Mouse (Mus musculus) macrophage (primary cell): ENCODE results near the gene Arid1b. TPM values are rescaled to one million over a fixed set of nuclear protein-coding genes. Genes with fewer than 3 reads are reported as not detected.

Experiments used
- H3K27ac ChIP-seq: fragments of 350-480 bp; formaldehyde crosslinking; 2 replicates; pipeline ENCODE4 v1.9.0; 2021
- H3K36me3 ChIP-seq: fragments of 350-480 bp; formaldehyde crosslinking; 2 replicates; pipeline ENCODE4 v1.9.0; 2021; ENCODE audit errors: inconsistent target
- H3K4me3 ChIP-seq: fragments of 350-480 bp; formaldehyde crosslinking; 2 replicates; pipeline ENCODE4 v1.9.0; 2021; ENCODE audit errors: inconsistent target
- H3K79me2 ChIP-seq: fragments of 350-480 bp; formaldehyde crosslinking; 2 replicates; pipeline ENCODE4 v1.9.0; 2021; ENCODE audit errors: inconsistent target
- WGBS: methylation state at CpG from one replicate; pipeline ENCODE4 v1.1.7; 2026; ENCODE audit warnings: inconsistent platforms; ENCODE audit not compliant: missing documents; 5-methylcytosine and 5-hydroxymethylcytosine counted together
- polyA plus RNA-seq: library from polyadenylated mRNA; stranded (reverse); fragments of 250-400 nt; gene quantifications from 3 replicates; pipeline ENCODE4 v1.2.4, GENCODE M21; 2018; ENCODE audit warnings: inconsistent platforms

The Arid1b gene
- polyA plus RNA-seq, 1 experiment from 2014 or later, result 20.1 TPM

- WGBS, result 62% methylated on average over 2 of the region's 2 CpGs
- no peak overlapping the region for H3K4me3 ChIP-seq
- H3K36me3 ChIP-seq, result no peaks in the 10 kb centered on the region
- no peak overlapping the region for H3K27ac ChIP-seq
- peaks cover 91% of the 10 kb centered on the region for H3K79me2 ChIP-seq
Measured at GRCm38 (mm10) chr17:5153461-5153860, 159.3 kb downstream of the Arid1b start.

- H3K27ac ChIP-seq, result no peak overlapping the region
- no peaks in the 10 kb centered on the region for H3K36me3 ChIP-seq
- WGBS, result 85% methylated on average over 6 of the region's 6 CpGs
- H3K4me3 ChIP-seq, result no peak overlapping the region
- peaks cover 87% of the 10 kb centered on the region for H3K79me2 ChIP-seq
Measured at GRCm38 (mm10) chr17:5154322-5154721, 160.2 kb downstream of the Arid1b start.

- Histone ChIP-seq H3K4me3 (no peak overlapping the region), H3K79me2 (peaks cover 85% of the 10 kb centered on the region), H3K27ac (no peak overlapping the region), H3K36me3 (no peaks in the 10 kb centered on the region)
- WGBS, result 86% methylated on average over 7 of the region's 7 CpGs
Measured at GRCm38 (mm10) chr17:5157609-5158008, 163.5 kb downstream of the Arid1b start.

- WGBS, result 100% methylated on average over 2 of the region's 2 CpGs
- H3K27ac ChIP-seq, result no peak overlapping the region
- H3K79me2 ChIP-seq, result peaks cover 87% of the 10 kb centered on the region; the same call in 1 of the 2 replicates
- no peak overlapping the region for H3K4me3 ChIP-seq
- H3K36me3 ChIP-seq, result no peaks in the 10 kb centered on the region
Measured at GRCm38 (mm10) chr17:5162525-5162924, 168.4 kb downstream of the Arid1b start.

- no peak overlapping the region for H3K27ac ChIP-seq
- 95% methylated on average over 7 of the region's 7 CpGs for WGBS
- no peak overlapping the region for H3K4me3 ChIP-seq
- peaks cover 87% of the 10 kb centered on the region; the same call in 1 of the 2 replicates for H3K79me2 ChIP-seq
- no peaks in the 10 kb centered on the region for H3K36me3 ChIP-seq
Measured at GRCm38 (mm10) chr17:5163251-5163826, 169.2 kb downstream of the Arid1b start.

- no peak overlapping the region for H3K27ac ChIP-seq
- WGBS, result 86% methylated on average over 4 of the region's 4 CpGs
- no peak overlapping the region for H3K4me3 ChIP-seq
- peaks cover 96% of the 10 kb centered on the region; the same call in 1 of the 2 replicates for H3K79me2 ChIP-seq
- no peaks in the 10 kb centered on the region for H3K36me3 ChIP-seq
Measured at GRCm38 (mm10) chr17:5164794-5165193, 170.7 kb downstream of the Arid1b start.

GRCm38 (mm10) chr17:5165201-5165825 lies 171.2 kb downstream of the Arid1b start:
- Histone ChIP-seq H3K79me2 (peaks cover 96% of the 10 kb centered on the region; the same call in 1 of the 2 replicates), H3K4me3 (no peak overlapping the region), H3K27ac (no peak overlapping the region), H3K36me3 (no peaks in the 10 kb centered on the region)
- 67% methylated on average over 15 of the region's 15 CpGs for WGBS

- H3K27ac ChIP-seq, result no peak overlapping the region
- WGBS, result 90% methylated on average over 4 of the region's 4 CpGs
- peaks cover 99% of the 10 kb centered on the region; the same call in 1 of the 2 replicates for H3K79me2 ChIP-seq
- no peaks in the 10 kb centered on the region for H3K36me3 ChIP-seq
- H3K4me3 ChIP-seq, result no peak overlapping the region
Measured at GRCm38 (mm10) chr17:5166175-5166574, 172.0 kb downstream of the Arid1b start.

- H3K4me3 ChIP-seq, result no peak overlapping the region
- WGBS, result 68% methylated on average over 7 of the region's 7 CpGs
- no peak overlapping the region for H3K27ac ChIP-seq
- H3K36me3 ChIP-seq, result no peaks in the 10 kb centered on the region
- peaks cover 98% of the 10 kb centered on the region; the same call in 1 of the 2 replicates for H3K79me2 ChIP-seq
Measured at GRCm38 (mm10) chr17:5168046-5168445, 173.9 kb downstream of the Arid1b start.

GRCm38 (mm10) chr17:5168640-5169039 lies 174.5 kb downstream of the Arid1b start:
- H3K36me3 ChIP-seq, result no peaks in the 10 kb centered on the region
- WGBS, result 95% methylated on average over 7 of the region's 7 CpGs
- H3K27ac ChIP-seq, result no peak overlapping the region
- peaks cover 92% of the 10 kb centered on the region; the same call in 1 of the 2 replicates for H3K79me2 ChIP-seq
- H3K4me3 ChIP-seq, result no peak overlapping the region

- Histone ChIP-seq H3K79me2 (peaks cover 76% of the 10 kb centered on the region; the same call in 1 of the 2 replicates), H3K36me3 (no peaks in the 10 kb centered on the region), H3K4me3 (no peak overlapping the region), H3K27ac (no peak overlapping the region)
- 99% methylated on average over 12 of the region's 12 CpGs for WGBS
Measured at GRCm38 (mm10) chr17:5170321-5170720, 176.2 kb downstream of the Arid1b start.

- Histone ChIP-seq H3K36me3 (no peaks in the 10 kb centered on the region), H3K4me3 (no peak overlapping the region), H3K79me2 (peaks cover 75% of the 10 kb centered on the region; the same call in 1 of the 2 replicates), H3K27ac (no peak overlapping the region)
- 100% methylated on average over 4 of the region's 5 CpGs for WGBS
Measured at GRCm38 (mm10) chr17:5171467-5171866, 177.3 kb downstream of the Arid1b start.

GRCm38 (mm10) chr17:5174426-5175020 lies 180.4 kb downstream of the Arid1b start:
- H3K27ac ChIP-seq, result no peak overlapping the region
- peaks cover 75% of the 10 kb centered on the region; the same call in 1 of the 2 replicates for H3K79me2 ChIP-seq
- 69% methylated on average over 6 of the region's 6 CpGs for WGBS
- no peak overlapping the region for H3K4me3 ChIP-seq
- H3K36me3 ChIP-seq, result no peaks in the 10 kb centered on the region

GRCm38 (mm10) chr17:5175535-5175934 lies 181.4 kb downstream of the Arid1b start:
- 95% methylated on average over 8 of the region's 8 CpGs for WGBS
- Histone ChIP-seq H3K79me2 (peaks cover 65% of the 10 kb centered on the region; the same call in 1 of the 2 replicates), H3K27ac (no peak overlapping the region)

GRCm38 (mm10) chr17:5176315-5176714 lies 182.2 kb downstream of the Arid1b start:
- H3K4me3 ChIP-seq, result no peak overlapping the region
- H3K79me2 ChIP-seq, result peaks cover 63% of the 10 kb centered on the region; the same call in 1 of the 2 replicates
- no peak overlapping the region for H3K27ac ChIP-seq
- H3K36me3 ChIP-seq, result no peaks in the 10 kb centered on the region
- WGBS, result 87% methylated on average over 2 of the region's 2 CpGs

More at GRCm38 (mm10) chr17:5175535-5175934, 181.4 kb downstream of the Arid1b start:
- no peak overlapping the region for H3K4me3 ChIP-seq
- no peaks in the 10 kb centered on the region for H3K36me3 ChIP-seq
